Mouse (Mus musculus) MEL (cell line): ENCODE data around the gene Arhgap45. TPM values are rescaled to one million over a fixed set of nuclear protein-coding genes. Genes with fewer than 3 reads are reported as not detected.

Experiments used
- DNase-seq: peaks from one replicate; pipeline ENCODE4 v3.0.0; 2011; ENCODE audit warnings: low read depth, low spot score
- H3K27ac ChIP-seq: 2 replicates; pipeline ENCODE4 v1.5.1; 2012; ENCODE audit warnings: low read depth, mild to moderate bottlenecking, control low read depth, low read length, moderate library complexity; ENCODE audit not compliant: control insufficient read depth
- H3K27me3 ChIP-seq, 2 experiments: fragments of 150-350 bp in 1 of 2; sonication (generic) in 1 of 2; 2 replicates each; pipeline ENCODE4 v1.6.1; 2012; ENCODE audit warnings: low read length in 2 of 2, mild to moderate bottlenecking in 2 of 2, improper control_type of control experiment in 1 of 2, moderate library complexity in 1 of 2; ENCODE audit not compliant: insufficient read depth in 2 of 2, control insufficient read depth in 1 of 2
- H3K36me3 ChIP-seq, 2 experiments: 2 replicates each; pipeline ENCODE4 v1.6.1; 2012 to 2014; ENCODE audit warnings: low read length in 2 of 2, improper control_type of control experiment in 1 of 2, inconsistent platforms in 1 of 2, mild to moderate bottlenecking in 1 of 2; ENCODE audit not compliant: insufficient read depth in 2 of 2, control insufficient read depth in 1 of 2
- H3K4me1 ChIP-seq, 2 experiments: fragments of 150-350 bp in 1 of 2; sonication (generic) in 1 of 2; 2 replicates each; pipeline ENCODE4 v1.6.1; 2012; ENCODE audit warnings: low read length in 2 of 2, improper control_type of control experiment in 1 of 2, mild to moderate bottlenecking in 1 of 2; ENCODE audit not compliant: insufficient read depth in 2 of 2, control insufficient read depth in 1 of 2
- H3K4me3 ChIP-seq, 2 experiments: fragments of 150-350 bp in 1 of 2; sonication (generic) in 1 of 2; 2 replicates each; pipeline ENCODE4 v1.5.1; 2012; ENCODE audit warnings: low read depth in 2 of 2, low read length in 2 of 2, mild to moderate bottlenecking in 2 of 2, moderate library complexity in 2 of 2, control low read depth in 1 of 2, improper control_type of control experiment in 1 of 2; ENCODE audit not compliant: control insufficient read depth in 1 of 2, insufficient read depth in 1 of 2
- H3K79me2 ChIP-seq: 2 replicates; pipeline ENCODE4 v1.6.1; 2012; ENCODE audit warnings: mild to moderate bottlenecking, low read length, moderate library complexity; ENCODE audit not compliant: control insufficient read depth, poor library complexity, insufficient read depth
- H3K9ac ChIP-seq: 2 replicates; pipeline ENCODE4 v1.6.1; 2012; ENCODE audit warnings: low read depth, mild to moderate bottlenecking, control low read depth, low read length, moderate library complexity; ENCODE audit not compliant: control insufficient read depth, poor library complexity, severe bottlenecking
- H3K9me3 ChIP-seq: fragments of 150-350 bp; sonication (generic); replicated peaks from 2 replicates; pipeline ENCODE4 v1.6.1; 2012; ENCODE audit warnings: mild to moderate bottlenecking, low read length, improper control_type of control experiment, moderate library complexity; ENCODE audit not compliant: insufficient read depth
- CHD1 ChIP-seq: IDR thresholded peaks from 2 replicates; pipeline ENCODE4 v1.6.1; 2012; ENCODE audit warnings: low read depth, mild to moderate bottlenecking, inconsistent platforms, low read length, improper control_type of control experiment
- CHD2 ChIP-seq: IDR thresholded peaks from 2 replicates; pipeline ENCODE4 v1.6.1; 2011; ENCODE audit warnings: low read length, improper control_type of control experiment
- CTCF ChIP-seq, 3 experiments: IDR thresholded peaks in 2 of 3; conservative IDR thresholded peaks in 1 of 3; 2 replicates each; pipeline ENCODE4 v1.5.1; 2011 to 2012; ENCODE audit warnings: low read length in 3 of 3, low read depth in 2 of 3, mild to moderate bottlenecking in 2 of 3, improper control_type of control experiment in 1 of 3, inconsistent platforms in 1 of 3, mixed read lengths in 1 of 3, moderate library complexity in 1 of 3; ENCODE audit not compliant: control insufficient read depth in 1 of 3, insufficient read depth in 1 of 3, poor library complexity in 1 of 3, severe bottlenecking in 1 of 3
- E2F4 ChIP-seq: IDR thresholded peaks from 2 replicates; pipeline ENCODE4 v1.6.1; 2011; ENCODE audit warnings: low read depth, low read length, improper control_type of control experiment, borderline replicate concordance
- ELF1 ChIP-seq: IDR thresholded peaks from 2 replicates; pipeline ENCODE4 v1.6.1; 2014; ENCODE audit warnings: low read depth, mild to moderate bottlenecking, inconsistent platforms, low read length, improper control_type of control experiment, moderate library complexity
- EP300 ChIP-seq, 2 experiments: IDR thresholded peaks; 2 replicates each; pipeline ENCODE4 v1.6.1; 2011; ENCODE audit warnings: improper control_type of control experiment in 2 of 2, low read length in 2 of 2, low read depth in 1 of 2, mild to moderate bottlenecking in 1 of 2
- GATA1 ChIP-seq: IDR thresholded peaks from 2 replicates; pipeline ENCODE4 v1.6.1; 2011; ENCODE audit warnings: low read depth, low read length, improper control_type of control experiment
- HCFC1 ChIP-seq: IDR thresholded peaks from 2 replicates; pipeline ENCODE4 v1.6.1; 2012; ENCODE audit warnings: low read depth, mild to moderate bottlenecking, inconsistent platforms, low read length, improper control_type of control experiment, moderate library complexity
- JUND ChIP-seq: IDR thresholded peaks from 2 replicates; pipeline ENCODE4 v1.6.1; 2011; ENCODE audit warnings: low read depth, mild to moderate bottlenecking, improper control_type of control experiment, low read length
- KAT2A ChIP-seq: conservative IDR thresholded peaks from 2 replicates; pipeline ENCODE4 v1.6.1; 2012; ENCODE audit warnings: low read depth, low read length, improper control_type of control experiment, inconsistent platforms
- MAFK ChIP-seq: IDR thresholded peaks from 2 replicates; pipeline ENCODE4 v1.6.1; 2011; ENCODE audit warnings: low read depth, mild to moderate bottlenecking, low read length, improper control_type of control experiment, borderline replicate concordance
- MAX ChIP-seq: IDR thresholded peaks from 2 replicates; pipeline ENCODE4 v1.6.1; 2011; ENCODE audit warnings: low read length, improper control_type of control experiment
- MAZ ChIP-seq: IDR thresholded peaks from 2 replicates; pipeline ENCODE4 v1.6.1; 2012; ENCODE audit warnings: low read depth, mild to moderate bottlenecking, inconsistent platforms, low read length, improper control_type of control experiment
- MYC ChIP-seq: IDR thresholded peaks from 2 replicates; pipeline ENCODE4 v1.6.1; 2011; ENCODE audit warnings: low read depth, mild to moderate bottlenecking, low read length, improper control_type of control experiment, moderate library complexity
- NELFE ChIP-seq: IDR thresholded peaks from 2 replicates; pipeline ENCODE4 v1.6.1; 2011; ENCODE audit warnings: low read depth, low read length, improper control_type of control experiment
- NRF1 ChIP-seq: IDR thresholded peaks from 2 replicates; pipeline ENCODE4 v1.6.1; 2014; ENCODE audit warnings: low read depth, mild to moderate bottlenecking, inconsistent platforms, low read length, improper control_type of control experiment, moderate library complexity; ENCODE audit not compliant: poor library complexity, insufficient read depth, severe bottlenecking
- POLR2A ChIP-seq, 2 experiments: IDR thresholded peaks; 2 replicates each; pipeline ENCODE4 v1.6.1; 2011 to 2012; ENCODE audit warnings: low read length in 2 of 2, mild to moderate bottlenecking in 2 of 2, control low read depth in 1 of 2, improper control_type of control experiment in 1 of 2, low read depth in 1 of 2, moderate library complexity in 1 of 2; ENCODE audit not compliant: control insufficient read depth in 1 of 2, insufficient read depth in 1 of 2, poor library complexity in 1 of 2
- POLR2AphosphoS2 ChIP-seq: IDR thresholded peaks from 2 replicates; pipeline ENCODE4 v1.6.1; 2011; ENCODE audit warnings: low read length, improper control_type of control experiment
- POLR2AphosphoS5 ChIP-seq: IDR thresholded peaks from 2 replicates; pipeline ENCODE4 v1.6.1; 2012; ENCODE audit warnings: low read depth, borderline replicate concordance, mild to moderate bottlenecking, inconsistent platforms, low read length, moderate library complexity, mixed read lengths
- RAD21 ChIP-seq: IDR thresholded peaks from 2 replicates; pipeline ENCODE4 v1.6.1; 2011; ENCODE audit warnings: mild to moderate bottlenecking, low read depth, low read length, improper control_type of control experiment
- RCOR1 ChIP-seq: IDR thresholded peaks from 2 replicates; pipeline ENCODE4 v1.6.1; 2012; ENCODE audit warnings: low read depth, mild to moderate bottlenecking, inconsistent platforms, low read length, improper control_type of control experiment
- SIN3A ChIP-seq: IDR thresholded peaks from 2 replicates; pipeline ENCODE4 v1.6.1; 2012; ENCODE audit warnings: low read length, improper control_type of control experiment, inconsistent platforms
- SMC3 ChIP-seq: IDR thresholded peaks from 2 replicates; pipeline ENCODE4 v1.6.1; 2011; ENCODE audit warnings: low read depth, low read length, improper control_type of control experiment
- USF1 ChIP-seq: IDR thresholded peaks from 2 replicates; pipeline ENCODE4 v1.6.1; 2014; ENCODE audit warnings: low read depth, mild to moderate bottlenecking, inconsistent platforms, low read length, improper control_type of control experiment, moderate library complexity
- USF2 ChIP-seq, 2 experiments: IDR thresholded peaks; 2 replicates each; pipeline ENCODE4 v1.6.1; 2011 to 2012; ENCODE audit warnings: improper control_type of control experiment in 2 of 2, low read length in 2 of 2, borderline replicate concordance in 1 of 2, inconsistent platforms in 1 of 2, low read depth in 1 of 2, mild to moderate bottlenecking in 1 of 2; ENCODE audit not compliant: insufficient read depth in 1 of 2
- ZC3H11A ChIP-seq: IDR thresholded peaks from 2 replicates; pipeline ENCODE4 v1.6.1; 2012; ENCODE audit warnings: low read depth, mild to moderate bottlenecking, inconsistent platforms, low read length, improper control_type of control experiment
- ZMIZ1 ChIP-seq: IDR thresholded peaks from 2 replicates; pipeline ENCODE4 v1.6.1; 2012; ENCODE audit warnings: low read depth, mild to moderate bottlenecking, inconsistent platforms, low read length, improper control_type of control experiment, moderate library complexity
- polyA plus RNA-seq, 2 experiments: library from polyadenylated mRNA; stranded (reverse) in 1 of 2; unstranded in 1 of 2; fragments of >175 nt in 1 of 2; fragments of >200 nt in 1 of 2; gene quantifications; 2 replicates each; pipeline versions ENCODE4 v1.2.1 to v1.2.4; 2012; ENCODE audit warnings: low replicate concordance in 2 of 2, low read depth in 1 of 2; ENCODE audit not compliant: insufficient read length in 2 of 2, insufficient read depth in 1 of 2, missing spikeins in 1 of 2
- total RNA-seq: library from RNA; depleted of rRNA; stranded (reverse); fragments of 300-350 nt; gene quantifications from 2 replicates; pipeline ENCODE4 v1.2.3, GENCODE M21; 2012

The Arhgap45 gene
- total and polyA plus RNA-seq, 3 experiments: 26.2 to 53.6 TPM; not detected in 1

- no peak for DNase-seq
- no peak overlapping the region for H3K9ac ChIP-seq
- H3K27me3 ChIP-seq: no peaks in the 10 kb centered on the region
- no peak for TF ChIP-seq NRF1
- TF ChIP-seq POLR2AphosphoS5: no peak
- no peak for TF ChIP-seq ZC3H11A
- TF ChIP-seq NELFE: no peak
- TF ChIP-seq CTCF (IDR thresholded peaks at IDR 0.05 in 2 of 3, conservative IDR thresholded peaks at IDR 0.05 in 1 of 3; ENCODE audit: control insufficient read depth in 1 of 3, insufficient read depth in 1 of 3, low read depth in 2 of 3, low read length in 3 of 3, poor library complexity in 1 of 3, severe bottlenecking in 1 of 3): no peak
- TF ChIP-seq RAD21: no peak
- no peak for TF ChIP-seq SMC3
- TF ChIP-seq ZMIZ1: no peak
- no peak for TF ChIP-seq POLR2A (IDR thresholded peaks at IDR 0.05; ENCODE audit: control insufficient read depth in 1 of 2, insufficient read depth in 1 of 2, low read depth in 1 of 2, low read length in 2 of 2, poor library complexity in 1 of 2)
- no peak for TF ChIP-seq MAX
- TF ChIP-seq MYC: no peak
- no peak for TF ChIP-seq USF2 (IDR thresholded peaks at IDR 0.05; ENCODE audit: borderline replicate concordance in 1 of 2, insufficient read depth in 1 of 2, low read depth in 1 of 2, low read length in 2 of 2)
- H3K79me2 ChIP-seq: no peaks in the 10 kb centered on the region
- H3K9me3 ChIP-seq: no peaks in the 10 kb centered on the region
- peaks cover 0 to 16% of the 10 kb centered on the region in 2 experiments; a peak in 2 of 4 replicates for H3K4me1 ChIP-seq
- no peak overlapping the region for H3K4me3 ChIP-seq
- H3K27ac ChIP-seq: no peak overlapping the region
- peaks cover 0 to 13% of the 10 kb centered on the region in 2 experiments; a peak in 3 of 4 replicates for H3K36me3 ChIP-seq
Observed at GRCm38 (mm10) chr10:80069251-80069650, 52.8 kb downstream of the Arhgap45 start.

- no peak for DNase-seq
- H3K79me2 ChIP-seq: no peaks in the 10 kb centered on the region; the same call in 1 of the 2 replicates
- H3K9ac ChIP-seq: no peak overlapping the region
- H3K27me3 ChIP-seq: no peaks in the 10 kb centered on the region
- no peak overlapping the region for H3K4me3 ChIP-seq
- no peak overlapping the region for H3K27ac ChIP-seq
- peaks cover 0 to 22% of the 10 kb centered on the region in 2 experiments; a peak in 2 of 4 replicates for H3K4me1 ChIP-seq
- peaks cover 0 to 16% of the 10 kb centered on the region in 2 experiments; a peak in 3 of 4 replicates for H3K36me3 ChIP-seq
- no peaks in the 10 kb centered on the region for H3K9me3 ChIP-seq
- TF ChIP-seq SIN3A (no peak), E2F4 (no peak), USF1 (no peak), NRF1 (no peak), JUND (no peak), KAT2A (no peak), USF2 (IDR thresholded peaks at IDR 0.05; ENCODE audit: borderline replicate concordance in 1 of 2, insufficient read depth in 1 of 2, low read depth in 1 of 2, low read length in 2 of 2) (no peak), EP300 (IDR thresholded peaks at IDR 0.05; ENCODE audit: low read depth in 1 of 2, low read length in 2 of 2) (no peak), POLR2AphosphoS2 (no peak), GATA1 (no peak), HCFC1 (no peak), POLR2A (IDR thresholded peaks at IDR 0.05; ENCODE audit: control insufficient read depth in 1 of 2, insufficient read depth in 1 of 2, low read depth in 1 of 2, low read length in 2 of 2, poor library complexity in 1 of 2) (no peak), POLR2AphosphoS5 (no peak), CTCF (IDR thresholded peaks at IDR 0.05 in 2 of 3, conservative IDR thresholded peaks at IDR 0.05 in 1 of 3; ENCODE audit: control insufficient read depth in 1 of 3, insufficient read depth in 1 of 3, low read depth in 2 of 3, low read length in 3 of 3, poor library complexity in 1 of 3, severe bottlenecking in 1 of 3) (no peak), MAFK (no peak), CHD1 (no peak), MAZ (no peak), RCOR1 (no peak), CHD2 (no peak), ELF1 (no peak)
Observed at GRCm38 (mm10) chr10:80069948-80070450, 53.5 kb downstream of the Arhgap45 start.
